Mouse (Mus musculus) heart, embryonic 14.5 days (tissue): Measurements from ENCODE around the gene Fgfr2. TPM values are rescaled to one million over a fixed set of nuclear protein-coding genes. Genes with fewer than 3 reads are reported as not detected.

ENCODE experiments used
- ATAC-seq: fragments of 200-750 bp; cut with Nextera tagmentation; 2 replicates; pipeline ENCODE4 v1.8.0; 2017; ENCODE audit warnings: low read depth, moderate TSS enrichment; ENCODE audit not compliant: insufficient number of reproducible peaks, insufficient read depth, low FRiP score
- H3K27ac ChIP-seq, 2 experiments: fragments of 200-500 bp in 1 of 2; fragments of 300-500 bp in 1 of 2; sonication (generic) in 1 of 2; replicated peaks in 1 of 2; 2 replicates each; pipeline ENCODE4 v1.5.1; 2012 to 2014; ENCODE audit warnings: low read depth in 2 of 2, low read length in 2 of 2, control low read depth in 1 of 2, mild to moderate bottlenecking in 1 of 2, mixed read lengths in 1 of 2; ENCODE audit not compliant: control insufficient read depth in 1 of 2, insufficient read depth in 1 of 2
- H3K27me3 ChIP-seq: fragments of 300-500 bp; sonication (generic); 2 replicates; pipeline ENCODE4 v1.6.1; 2014; ENCODE audit warnings: mild to moderate bottlenecking, low read length, control low read depth; ENCODE audit not compliant: control insufficient read depth, insufficient read depth
- H3K36me3 ChIP-seq: fragments of 300-500 bp; sonication (generic); 2 replicates; pipeline ENCODE4 v1.6.1; 2014; ENCODE audit warnings: mild to moderate bottlenecking, control low read depth, low read length, mixed read lengths; ENCODE audit not compliant: control insufficient read depth, insufficient read depth
- H3K4me1 ChIP-seq, 2 experiments: fragments of 200-500 bp in 1 of 2; fragments of 300-500 bp in 1 of 2; sonication (generic) in 1 of 2; 2 replicates each; pipeline ENCODE4 v1.6.1; 2012 to 2014; ENCODE audit warnings: low read length in 2 of 2, control low read depth in 1 of 2, mixed read lengths in 1 of 2; ENCODE audit not compliant: control insufficient read depth in 2 of 2, insufficient read depth in 2 of 2
- H3K4me2 ChIP-seq: fragments of 300-500 bp; sonication (generic); 2 replicates; pipeline ENCODE4 v1.6.1; 2014; ENCODE audit warnings: mild to moderate bottlenecking, low read length
- H3K4me3 ChIP-seq, 2 experiments: fragments of 200-500 bp in 1 of 2; fragments of 300-500 bp in 1 of 2; sonication (generic) in 1 of 2; 2 replicates each; pipeline ENCODE4 v1.5.1; 2012 to 2014; ENCODE audit warnings: low read length in 2 of 2, mild to moderate bottlenecking in 2 of 2, control low read depth in 1 of 2, low read depth in 1 of 2, moderate library complexity in 1 of 2; ENCODE audit not compliant: control insufficient read depth in 1 of 2, insufficient read depth in 1 of 2
- H3K9ac ChIP-seq: fragments of 300-500 bp; sonication (generic); 2 replicates; pipeline ENCODE4 v1.6.1; 2014; ENCODE audit warnings: mild to moderate bottlenecking, low read length
- H3K9me3 ChIP-seq: fragments of 300-500 bp; sonication (generic); 2 replicates; pipeline ENCODE4 v1.6.1; 2016; ENCODE audit warnings: low read length, control low read depth; ENCODE audit not compliant: control insufficient read depth
- WGBS: fragments of 180-500 bp; shearing (Covaris S2); extraction: QIAGEN DNeasy Blood & Tissue Kit; methylation state at CpG from one replicate; pipeline ENCODE4 v1.1.7; 2014; 5-methylcytosine and 5-hydroxymethylcytosine counted together
- polyA plus RNA-seq: library from polyadenylated mRNA; unstranded; fragments of >200 nt; fragmentation: Nextera tagmentation; extraction: Ambion mirVana; gene quantifications from 2 replicates; pipeline ENCODE4 v1.2.1, GENCODE M21; 2014

Fgfr2 gene
- polyA plus RNA-seq, 1 experiment from 2014 or later: 22.4 TPM

DNA sequence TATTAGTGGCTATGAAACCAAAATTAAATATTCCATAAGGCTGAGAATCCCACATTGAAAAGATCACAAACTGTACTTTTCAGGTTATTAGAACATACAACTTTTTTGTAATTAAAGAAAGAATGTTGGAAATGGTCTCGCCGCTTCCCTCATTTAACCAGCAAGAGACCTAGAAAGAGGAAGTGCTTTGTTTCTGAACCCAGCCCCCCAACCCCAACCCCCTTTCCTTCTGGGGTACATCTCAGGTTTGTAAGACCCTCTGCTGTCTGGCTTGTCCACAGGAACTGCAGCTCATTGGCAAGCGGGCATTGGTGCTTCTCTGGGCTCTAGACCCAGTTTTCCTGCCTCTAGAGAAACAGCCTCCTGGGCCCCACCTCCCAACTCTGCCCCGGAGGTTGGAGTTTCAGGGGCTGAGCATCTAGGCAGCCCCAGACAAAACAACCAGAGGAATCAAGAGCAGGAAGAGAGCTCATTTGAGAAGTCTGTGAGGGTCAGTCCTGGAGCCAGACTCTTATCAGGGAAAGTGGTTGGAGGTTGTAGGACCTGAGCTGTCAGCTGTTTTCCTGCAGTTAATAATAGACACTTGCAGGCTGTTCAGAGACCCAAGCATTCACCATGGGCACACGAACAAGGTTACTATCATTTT, 2174.5 kb downstream of the Fgfr2 start:
- Histone ChIP-seq H3K4me1 (peaks cover 27 to 45% of the 10 kb centered on the region in 2 experiments), H3K4me3 (no peak overlapping the region), H3K27ac (peak overlapping the region; percentile 88 to 95), H3K4me2 (peak overlapping the region; percentile 47), H3K9ac (peak overlapping the region; percentile 59), H3K36me3 (no peaks in the 10 kb centered on the region), H3K9me3 (no peaks in the 10 kb centered on the region), H3K27me3 (no peaks in the 10 kb centered on the region)
- peak; percentile 82 for ATAC-seq
- WGBS: 26% methylated on average over 5 of the region's 5 CpGs

DNA sequence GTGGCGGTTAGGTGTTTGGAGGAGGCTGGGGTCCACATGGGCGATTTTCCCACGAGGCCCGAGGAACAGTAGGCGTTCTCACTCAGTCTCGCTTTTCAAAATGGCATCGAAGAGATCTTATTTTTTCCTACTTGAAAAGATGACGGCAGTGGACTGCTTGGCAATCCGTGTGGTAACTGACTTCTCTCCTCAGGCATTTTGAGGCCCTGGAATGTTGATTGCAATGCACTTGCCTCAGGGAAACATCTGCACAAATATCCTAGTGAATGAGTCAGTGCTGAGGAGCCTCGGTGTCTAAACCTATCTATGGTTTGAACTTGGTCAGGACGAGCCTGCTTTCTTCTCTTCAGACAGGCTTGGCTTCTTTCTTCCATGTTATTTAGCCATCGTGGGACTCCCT, 2176.8 kb downstream of the Fgfr2 start:
- ATAC-seq: no peak
- WGBS: 70% methylated on average over 12 of the region's 12 CpGs
- Histone ChIP-seq H3K27ac (no peak overlapping the region), H3K36me3 (no peaks in the 10 kb centered on the region), H3K4me2 (no peak overlapping the region), H3K27me3 (no peaks in the 10 kb centered on the region), H3K9me3 (no peaks in the 10 kb centered on the region), H3K9ac (no peak overlapping the region), H3K4me1 (peaks cover 27 to 45% of the 10 kb centered on the region in 2 experiments), H3K4me3 (no peak overlapping the region)

DNA sequence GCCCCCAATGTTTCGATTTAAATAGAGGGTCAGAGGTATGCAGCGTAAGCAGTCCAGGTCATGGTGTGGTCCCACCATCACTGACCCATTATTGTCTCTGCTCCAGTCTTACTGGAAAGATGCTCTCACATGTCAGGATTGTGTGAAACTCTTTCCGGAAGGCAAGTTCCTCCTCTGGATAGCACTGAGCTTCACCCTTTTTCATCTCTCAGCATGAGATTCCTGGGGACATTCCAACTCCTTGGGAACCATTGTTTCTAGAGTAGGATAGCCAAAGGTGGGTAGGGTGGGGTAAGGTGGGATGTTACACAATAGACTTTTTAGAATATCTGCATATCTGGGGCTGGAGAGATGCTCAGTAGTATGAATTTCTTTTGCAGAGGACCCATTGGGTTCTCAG, 2177.4 kb downstream of the Fgfr2 start:
- no peak overlapping the region for H3K4me3 ChIP-seq
- no peaks in the 10 kb centered on the region for H3K9me3 ChIP-seq
- no peaks in the 10 kb centered on the region for H3K36me3 ChIP-seq
- no peak for ATAC-seq
- no peaks in the 10 kb centered on the region for H3K27me3 ChIP-seq
- H3K27ac ChIP-seq: no peak overlapping the region
- no peak overlapping the region for H3K4me2 ChIP-seq
- WGBS: 95% methylated on average over 3 of the region's 3 CpGs
- no peak overlapping the region for H3K9ac ChIP-seq
- peaks cover 28 to 40% of the 10 kb centered on the region in 2 experiments for H3K4me1 ChIP-seq

DNA sequence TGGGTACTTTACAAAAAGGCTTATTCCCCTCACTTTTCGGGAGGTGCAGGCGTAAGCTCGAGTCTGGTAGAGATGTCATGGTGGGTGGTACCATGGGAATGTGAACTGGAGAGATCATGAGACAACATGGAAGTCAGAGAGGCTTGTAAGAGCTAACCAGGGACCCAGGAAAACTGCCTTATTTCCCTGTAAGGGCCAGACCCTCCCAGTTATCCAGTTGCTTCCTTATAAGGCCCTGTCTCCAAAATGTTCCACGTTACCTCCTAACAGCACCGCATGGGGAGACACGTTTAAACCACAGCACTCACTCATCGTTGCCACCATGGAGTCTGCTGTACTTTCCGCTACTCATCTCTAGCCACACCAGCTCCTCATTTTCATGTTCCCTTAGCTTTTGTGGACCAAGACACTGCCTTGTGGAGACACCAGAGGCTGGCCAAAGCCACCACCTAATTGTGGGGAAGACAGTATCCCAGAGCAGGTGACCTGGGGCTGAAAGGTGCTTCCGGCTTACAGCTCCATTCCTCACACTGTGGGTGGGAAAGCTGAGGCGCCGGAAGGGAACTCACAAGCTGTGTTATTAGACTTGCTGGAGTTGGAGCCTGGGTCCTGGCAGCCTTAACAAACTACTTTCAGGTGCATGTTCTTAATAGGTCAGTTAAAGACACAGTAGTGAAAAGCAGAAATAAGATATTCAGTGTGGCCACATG, 2178.2 kb downstream of the Fgfr2 start:
- 86% methylated on average over 11 of the region's 11 CpGs for WGBS

DNA sequence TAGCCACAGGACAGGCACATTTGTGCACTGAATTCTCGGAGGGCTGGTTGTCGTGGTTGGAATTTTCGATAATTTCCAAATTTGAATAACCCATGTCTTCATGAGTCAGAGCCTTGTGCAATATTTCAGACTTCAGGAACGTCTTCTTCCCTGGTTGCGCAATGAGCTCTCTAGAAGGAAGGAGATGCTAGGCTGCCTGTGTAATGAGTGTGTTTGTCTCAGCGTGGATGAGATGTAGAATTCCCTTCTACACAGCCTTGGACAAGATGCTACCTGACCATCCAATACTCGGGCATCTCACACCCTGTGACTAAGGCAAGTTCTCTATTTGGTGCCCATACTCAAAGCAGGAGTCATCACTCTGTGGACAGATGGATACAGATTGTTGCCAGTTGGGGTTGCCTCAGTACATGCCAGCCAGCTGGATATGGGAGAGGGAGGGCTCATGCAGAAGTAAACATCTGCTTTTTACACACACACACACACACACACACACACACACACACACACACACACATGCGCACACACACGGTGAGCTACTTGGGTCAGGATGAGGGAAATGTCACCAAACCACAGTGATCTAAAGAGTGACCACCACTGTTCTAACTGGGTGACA, 2179.8 kb downstream of the Fgfr2 start:
- no peak overlapping the region for H3K4me2 ChIP-seq
- no peaks in the 10 kb centered on the region for H3K27me3 ChIP-seq
- H3K27ac ChIP-seq: no peak overlapping the region
- peaks cover 21 to 30% of the 10 kb centered on the region in 2 experiments for H3K4me1 ChIP-seq
- no peaks in the 10 kb centered on the region for H3K36me3 ChIP-seq
- no peak overlapping the region for H3K9ac ChIP-seq
- no peak for ATAC-seq
- H3K4me3 ChIP-seq: no peak overlapping the region
- WGBS: 92% methylated on average over 9 of the region's 9 CpGs
- H3K9me3 ChIP-seq: no peaks in the 10 kb centered on the region

More for the DNA sequence above, 2178.2 kb downstream of the Fgfr2 start:
- Histone ChIP-seq H3K4me1 (peaks cover 24 to 36% of the 10 kb centered on the region in 2 experiments), H3K27me3 (no peaks in the 10 kb centered on the region), H3K9me3 (no peaks in the 10 kb centered on the region), H3K27ac (no peak overlapping the region), H3K36me3 (no peaks in the 10 kb centered on the region), H3K9ac (no peak overlapping the region), H3K4me2 (no peak overlapping the region), H3K4me3 (no peak overlapping the region)
- no peak for ATAC-seq

DNA sequence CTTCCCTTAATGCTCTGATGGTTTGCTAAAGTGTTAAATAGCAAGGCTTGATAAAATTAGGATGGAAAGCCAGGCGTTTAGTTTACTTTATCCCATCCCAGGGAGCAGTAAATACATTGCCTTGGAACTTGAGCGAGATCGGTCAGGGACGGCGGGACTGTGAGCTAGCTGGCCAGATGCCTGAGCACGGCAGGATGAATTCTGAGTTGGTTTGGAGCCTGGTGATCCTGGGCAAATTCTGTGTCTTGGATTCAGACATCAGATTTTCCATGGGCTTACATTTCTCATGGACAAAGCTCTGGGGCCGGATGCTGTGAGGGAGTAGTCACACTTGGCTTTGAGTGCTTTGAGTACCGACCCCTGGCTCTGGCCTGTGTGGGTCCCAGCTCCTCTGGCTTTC, 2182.4 kb downstream of the Fgfr2 start:
- peaks cover 17 to 20% of the 10 kb centered on the region in 2 experiments for H3K4me1 ChIP-seq
- no peaks in the 10 kb centered on the region for H3K36me3 ChIP-seq
- no peak overlapping the region for H3K4me2 ChIP-seq
- no peak overlapping the region for H3K4me3 ChIP-seq
- 0 out of 4 replicates have a peak overlapping the region, but pooled peaks of 1 of the 2 experiments have one; percentile 10 for H3K27ac ChIP-seq
- no peak overlapping the region for H3K9ac ChIP-seq
- 71% methylated on average over 8 of the region's 8 CpGs for WGBS
- H3K9me3 ChIP-seq: no peaks in the 10 kb centered on the region
- ATAC-seq: no peak
- peaks cover 7% of the 10 kb centered on the region; the same call in 1 of the 2 replicates for H3K27me3 ChIP-seq

DNA sequence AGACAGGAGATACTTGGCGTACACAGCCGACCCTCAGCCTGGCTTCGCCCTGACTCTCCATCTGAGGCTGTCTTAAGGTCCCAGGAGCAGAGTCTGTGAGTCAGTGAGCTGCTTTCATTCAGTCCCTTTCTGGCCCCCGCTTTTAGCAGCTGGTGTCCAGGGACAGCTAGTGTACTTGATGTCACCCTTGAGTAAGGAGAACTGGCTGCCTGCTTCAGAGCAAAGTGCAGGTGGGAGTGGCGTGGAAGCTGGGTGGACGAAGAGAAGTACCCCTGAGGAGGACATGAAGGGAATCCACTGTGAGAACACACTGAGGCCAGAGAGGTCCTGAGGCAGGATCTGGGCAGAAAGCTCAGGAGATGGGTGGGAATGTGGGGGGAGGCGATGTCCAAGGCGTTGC, 2184.3 kb downstream of the Fgfr2 start:
- Histone ChIP-seq H3K36me3 (no peaks in the 10 kb centered on the region), H3K4me1 (peaks cover 22 to 24% of the 10 kb centered on the region in 2 experiments), H3K9ac (no peak overlapping the region), H3K27me3 (peaks cover 22% of the 10 kb centered on the region), H3K4me2 (no peak overlapping the region), H3K27ac (no peak overlapping the region), H3K4me3 (no peak overlapping the region), H3K9me3 (no peaks in the 10 kb centered on the region)
- 82% methylated on average over 8 of the region's 8 CpGs for WGBS
- no peak for ATAC-seq
